Mouse (Mus musculus) spleen, postnatal 36 days (tissue): ENCODE results near the gene Olfr1184.
"Not testable (repeated sequence)": the region's sequence is repeated elsewhere in the genome, so short reads cannot be mapped to it uniquely, and the experiment has no call there.

Experiments
- DNase-seq, 2 experiments: peaks; one replicate each; pipeline ENCODE4 v3.0.0; 2022; ENCODE audit warnings: low spot score in 2 of 2, mixed read lengths in 1 of 2

Olfr1184 gene

GRCm38 (mm10) chr2:88483298-88483697, at the start of gene Olfr1184:
TSS of gene Olfr1184 (plus strand) at chr2:88483598.
- no peak for DNase-seq

- DNase-seq, result no peak
These were observed 34.4 kb upstream of the Olfr1184 start, which contains the start of gene Gm13757 for GRCm38 (mm10) chr2:88449031-88449430. TSS of gene Gm13757 (minus strand) at chr2:88449131.

- not testable (repeated sequence) for DNase-seq
These were observed 28.8 kb upstream of the Olfr1184 start, which contains the start of gene Olfr1183 for GRCm38 (mm10) chr2:88454567-88454966. TSS of gene Olfr1183 (plus strand) at chr2:88454867.

GRCm38 (mm10) chr2:88493020-88493419, 9.6 kb downstream of the Olfr1184 start, which contains the start of gene Olfr1185-ps1:
TSS of gene Olfr1185-ps1 (plus strand) at chr2:88493320.
- no peak for DNase-seq

- DNase-seq, result no peak
These were observed 34.9 kb downstream of the Olfr1184 start, which contains the start of gene Olfr1186 for GRCm38 (mm10) chr2:88518251-88518650. TSS of gene Olfr1186 (plus strand) at chr2:88518551.

GRCm38 (mm10) chr2:88525720-88526119, 42.3 kb downstream of the Olfr1184 start:
- no peak for DNase-seq
